Mouse (Mus musculus) layer of hippocampus, adult 18-20 months (tissue): ENCODE measurements at regions not wholly inside any gene's neighbourhood (a gene's known extent, or its start where the extent isn't known, plus 50 kb on each side); places are given as distances from the start of the nearest gene placed in this dataset.

Source experiments
- DNase-seq, 2 experiments: peaks; one replicate each; pipeline ENCODE4 v3.0.0; 2022; ENCODE audit warnings: low spot score in 2 of 2

- no peak for DNase-seq
Measured at GRCm38 (mm10) chr15:63724543-63725186, 120.3 kb downstream of the Gsdmc2 start.

- DNase-seq: no peak
Measured at GRCm38 (mm10) chr15:63722991-63723390, 122.0 kb downstream of the Gsdmc2 start.

GRCm38 (mm10) chr15:63721669-63722357 is 123.2 kb downstream of the Gsdmc2 start:
- peak in 1 of 2 experiments; percentile 44 for DNase-seq

- no peak for DNase-seq
Measured at GRCm38 (mm10) chr15:63717812-63718211, 127.2 kb downstream of the Gsdmc2 start.

GRCm38 (mm10) chr15:63713697-63714096 is 131.3 kb downstream of the Gsdmc2 start:
- DNase-seq: no peak

GRCm38 (mm10) chr15:63710381-63710780 is 134.6 kb downstream of the Gsdmc2 start:
- DNase-seq: no peak

- no peak for DNase-seq
Measured at GRCm38 (mm10) chr15:63709270-63709933, 135.6 kb downstream of the Gsdmc2 start.

- DNase-seq: no peak
Measured at GRCm38 (mm10) chr15:63704636-63705035, 140.3 kb downstream of the Gsdmc2 start.

- no peak for DNase-seq
Measured at GRCm38 (mm10) chr15:63697831-63698230, 147.1 kb downstream of the Gsdmc2 start.

GRCm38 (mm10) chr15:63694150-63694549 is 150.8 kb downstream of the Gsdmc2 start:
- DNase-seq: no peak

- no peak for DNase-seq
Measured at GRCm38 (mm10) chr15:63693561-63693960, 151.4 kb downstream of the Gsdmc2 start.

- no peak for DNase-seq
Measured at GRCm38 (mm10) chr15:63692491-63693295, 152.3 kb downstream of the Gsdmc2 start.

- DNase-seq: no peak
Measured at GRCm38 (mm10) chr15:63689788-63690575, 155.0 kb downstream of the Gsdmc2 start.

- no peak for DNase-seq
Measured at GRCm38 (mm10) chr15:63687852-63688251, 157.1 kb downstream of the Gsdmc2 start.

GRCm38 (mm10) chr15:63686954-63687562 is 157.9 kb downstream of the Gsdmc2 start:
- no peak for DNase-seq

GRCm38 (mm10) chr15:63679984-63680925 is 164.7 kb downstream of the Gsdmc2 start:
- DNase-seq: peak in 1 of 2 experiments; percentile 15

GRCm38 (mm10) chr15:63678921-63679320 is 166.1 kb downstream of the Gsdmc2 start:
- no peak for DNase-seq

GRCm38 (mm10) chr15:63675491-63676036 is 169.4 kb downstream of the Gsdmc2 start:
- no peak for DNase-seq

GRCm38 (mm10) chr15:63674404-63674803 is 170.6 kb downstream of the Gsdmc2 start:
- no peak for DNase-seq
